Mouse (Mus musculus) limb, embryonic 14.5 days (tissue): ENCODE measurements around the gene Gm6614. TPM values are rescaled to one million over a fixed set of nuclear protein-coding genes. Genes with fewer than 3 reads are reported as not detected.

Experiments
- ATAC-seq: fragments of 200-750 bp; cut with Nextera tagmentation; 2 replicates; pipeline ENCODE4 v1.8.0; 2017; ENCODE audit warnings: low read depth, moderate number of reproducible peaks, moderate TSS enrichment; ENCODE audit not compliant: low FRiP score
- DNase-seq: peaks from one replicate; pipeline ENCODE4 v3.0.0-alpha.2; 2015; ENCODE audit warnings: low spot score
- H3K27ac ChIP-seq: fragments of 300-500 bp; sonication (generic); replicated peaks from 2 replicates; pipeline ENCODE4 v1.5.1; 2014; ENCODE audit warnings: low read depth, mild to moderate bottlenecking, low read length, moderate library complexity, mixed read lengths
- H3K27me3 ChIP-seq: fragments of 300-500 bp; sonication (generic); 2 replicates; pipeline ENCODE4 v1.6.1; 2014; ENCODE audit warnings: low read length, mixed read lengths; ENCODE audit not compliant: control insufficient read depth, insufficient read depth
- H3K36me3 ChIP-seq: fragments of 300-500 bp; sonication (generic); 2 replicates; pipeline ENCODE4 v1.6.1; 2014; ENCODE audit warnings: mild to moderate bottlenecking, low read length, moderate library complexity, mixed read lengths; ENCODE audit not compliant: control insufficient read depth, insufficient read depth
- H3K4me1 ChIP-seq: fragments of 300-500 bp; sonication (generic); 2 replicates; pipeline ENCODE4 v1.6.1; 2014; ENCODE audit warnings: antibody characterized with exemption, low read length, mixed read lengths; ENCODE audit not compliant: control insufficient read depth, insufficient read depth
- H3K4me2 ChIP-seq: fragments of 300-500 bp; sonication (generic); replicated peaks from 2 replicates; pipeline ENCODE4 v1.6.1; 2014; ENCODE audit warnings: low read depth, mild to moderate bottlenecking, low read length, moderate library complexity; ENCODE audit not compliant: severe bottlenecking
- H3K4me3 ChIP-seq: fragments of 300-500 bp; sonication (generic); replicated peaks from 2 replicates; pipeline ENCODE4 v1.5.1; 2014; ENCODE audit warnings: low read length
- H3K9ac ChIP-seq: fragments of 300-500 bp; sonication (generic); 2 replicates; pipeline ENCODE4 v1.6.1; 2014; ENCODE audit warnings: mild to moderate bottlenecking, low read depth, low read length, moderate library complexity; ENCODE audit not compliant: severe bottlenecking
- H3K9me3 ChIP-seq: fragments of 300-500 bp; sonication (generic); 2 replicates; pipeline ENCODE4 v1.6.1; 2016; ENCODE audit warnings: low read length; ENCODE audit not compliant: control insufficient read depth
- POLR2A ChIP-seq: fragments of 200-500 bp; IDR thresholded peaks from 2 replicates; pipeline ENCODE4 v1.8.0; 2012; ENCODE audit warnings: inconsistent platforms, mild to moderate bottlenecking, moderate library complexity, borderline replicate concordance; ENCODE audit not compliant: insufficient read depth, insufficient read length; ENCODE audit errors: extremely low read depth
- WGBS: fragments of 180-500 bp; shearing (Covaris S2); extraction: QIAGEN DNeasy Blood & Tissue Kit; methylation state at CpG from one replicate; pipeline ENCODE4 v1.1.7; 2014; 5-methylcytosine and 5-hydroxymethylcytosine counted together
- polyA plus RNA-seq, 2 experiments: library from polyadenylated mRNA; depleted of rRNA in 1 of 2; stranded (reverse) in 1 of 2; unstranded in 1 of 2; fragments of >200 nt; fragmentation: Nextera tagmentation in 1 of 2; extraction: Ambion mirVana in 1 of 2; gene quantifications; 2 replicates each; pipeline versions ENCODE4 v1.2.1 to v1.2.3; 2012 to 2014

Gm6614 gene
- polyA plus RNA-seq, 2 experiments, result 0.04 TPM; not detected in 1

DNA sequence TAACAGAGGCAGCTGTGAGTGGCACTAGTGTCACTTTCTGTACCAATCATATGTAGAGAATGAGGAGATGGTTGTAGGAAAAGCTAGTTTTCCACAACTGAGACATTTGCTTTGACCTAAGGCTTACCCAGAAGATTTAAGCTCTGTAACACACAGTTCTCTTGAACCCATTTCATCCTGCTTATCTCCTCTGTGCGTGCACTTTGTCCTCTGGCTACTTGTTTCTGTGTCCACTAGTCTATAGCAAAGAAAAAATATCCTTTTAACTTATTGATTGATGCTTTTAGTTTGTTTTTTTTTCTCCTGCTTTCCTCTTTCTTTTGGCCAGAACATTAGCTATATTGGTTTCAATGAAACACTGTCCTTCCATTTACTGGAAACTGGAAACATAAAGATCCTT is 48.8 kb downstream of the Gm6614 start:
- Histone ChIP-seq H3K4me1 (no peaks in the 10 kb centered on the region), H3K4me2 (no peak overlapping the region), H3K9ac (no peak overlapping the region), H3K4me3 (no peak overlapping the region), H3K9me3 (no peaks in the 10 kb centered on the region), H3K27me3 (no peaks in the 10 kb centered on the region), H3K36me3 (no peaks in the 10 kb centered on the region), H3K27ac (no peak overlapping the region)
- TF ChIP-seq POLR2A, result no peak
- WGBS, result 74% methylated on average over 1 of the region's 1 CpGs
- no peak for ATAC-seq
- no peak for DNase-seq

DNA sequence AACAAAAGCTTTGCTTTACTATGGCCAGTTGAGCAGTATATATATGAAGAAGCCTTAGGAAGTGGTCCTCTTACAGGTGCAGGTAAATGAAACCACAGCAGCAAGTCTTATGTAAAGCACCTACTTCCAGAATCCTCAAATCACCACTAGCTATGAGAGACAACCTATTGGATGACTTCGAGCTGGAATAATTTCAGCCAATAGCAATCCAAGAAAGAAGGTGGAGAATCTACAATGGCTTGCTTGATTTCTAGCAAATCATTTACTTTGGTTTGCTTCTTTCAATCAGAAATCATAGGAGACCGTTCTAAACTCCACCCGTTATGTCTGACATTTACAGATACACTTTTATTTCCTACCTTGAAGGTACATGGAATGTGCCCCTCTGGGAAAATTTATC is 49.4 kb downstream of the Gm6614 start:
- Histone ChIP-seq H3K9me3 (no peaks in the 10 kb centered on the region), H3K4me3 (no peak overlapping the region), H3K9ac (no peak overlapping the region), H3K4me1 (no peaks in the 10 kb centered on the region), H3K36me3 (no peaks in the 10 kb centered on the region), H3K27ac (no peak overlapping the region), H3K27me3 (no peaks in the 10 kb centered on the region), H3K4me2 (no peak overlapping the region)
- no peak for TF ChIP-seq POLR2A
- 86% methylated on average over 3 of the region's 3 CpGs for WGBS
- ATAC-seq (no peak), DNase-seq (no peak)

- no peak for DNase-seq
These were observed 50.7 kb downstream of the Gm6614 start for GRCm38 (mm10) chr6:141960482-141960881.

GRCm38 (mm10) chr6:141946862-141947261 is 64.4 kb downstream of the Gm6614 start, which contains the start of gene Slco1a1:
Gene Slco1a1 (minus strand): TSS chr6:141946962.
- H3K4me1 ChIP-seq, result no peaks in the 10 kb centered on the region
- ATAC-seq (no peak), DNase-seq (no peak)
- TF ChIP-seq POLR2A, result no peak
- no peak within 1 kb of the TSS for H3K27ac ChIP-seq
- H3K9ac ChIP-seq, result no peak within 1 kb of the TSS
- H3K27me3 ChIP-seq, result no peaks in the 10 kb centered on the region
- H3K36me3 ChIP-seq, result no peaks in the 10 kb centered on the region
- no peaks in the 10 kb centered on the region for H3K9me3 ChIP-seq
- H3K4me2 ChIP-seq, result no peak within 1 kb of the TSS
- H3K4me3 ChIP-seq, result no peak within 1 kb of the TSS

More at GRCm38 (mm10) chr6:141960482-141960881, 50.7 kb downstream of the Gm6614 start:
- no peaks in the 10 kb centered on the region for H3K36me3 ChIP-seq
- H3K27ac ChIP-seq, result no peak overlapping the region
- no peak overlapping the region for H3K4me2 ChIP-seq
- no peaks in the 10 kb centered on the region for H3K9me3 ChIP-seq
- no peaks in the 10 kb centered on the region for H3K4me1 ChIP-seq
- no peak for TF ChIP-seq POLR2A
- no peak for ATAC-seq
- no peak overlapping the region for H3K9ac ChIP-seq
- H3K27me3 ChIP-seq, result no peaks in the 10 kb centered on the region
- WGBS, result 80% methylated on average over 5 of the region's 5 CpGs
- no peak overlapping the region for H3K4me3 ChIP-seq

DNA sequence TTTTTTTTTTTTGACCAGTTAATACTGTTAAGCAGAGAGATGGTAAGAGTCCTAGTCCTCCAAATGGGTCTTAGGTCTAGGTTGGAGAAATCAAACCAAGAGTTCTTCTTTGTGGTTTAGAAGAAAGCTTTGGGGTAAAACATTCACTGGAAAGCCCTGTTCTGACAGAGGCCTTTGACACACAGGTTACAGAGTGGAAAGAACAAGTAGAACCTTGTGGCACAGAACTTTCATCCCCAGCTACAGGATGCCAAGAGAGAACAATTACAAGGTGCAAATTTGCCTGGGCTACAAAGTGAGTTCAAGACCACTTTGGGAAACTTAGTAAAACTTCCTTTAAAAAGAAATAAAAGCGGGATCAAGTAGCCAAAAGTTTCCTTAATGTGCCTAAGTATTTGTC is 70.8 kb downstream of the Gm6614 start:
- DNase-seq (no peak), ATAC-seq (no peak)
- TF ChIP-seq POLR2A, result no peak
- no peak overlapping the region for H3K9ac ChIP-seq
- WGBS, result 72% methylated on average over 1 of the region's 1 CpGs
- H3K4me2 ChIP-seq, result no peak overlapping the region
- H3K4me1 ChIP-seq, result no peaks in the 10 kb centered on the region
- no peak overlapping the region for H3K27ac ChIP-seq
- no peaks in the 10 kb centered on the region for H3K36me3 ChIP-seq
- H3K27me3 ChIP-seq, result no peaks in the 10 kb centered on the region
- H3K9me3 ChIP-seq, result no peaks in the 10 kb centered on the region
- no peak overlapping the region for H3K4me3 ChIP-seq

Other genes with a start within 250 kb of the Gm6614 start
- gene Gm5724, start 237.6 kb downstream of the Gm6614 start, polyA plus RNA-seq (2012; rRNA removed), result 0.19 and 0.22 TPM in 2 replicates
- 0.12 and 0.51 TPM in 2 replicates for gene Gm5724, start 237.6 kb downstream of the Gm6614 start, polyA plus RNA-seq (2014; fragmentation: Nextera tagmentation; extraction: Ambion mirVana)
- 0.04 and 0.08 TPM in 2 replicates for gene Slco1a4, start 155.2 kb downstream of the Gm6614 start, polyA plus RNA-seq (2012; rRNA removed)
- gene Slco1a4, start 155.2 kb downstream of the Gm6614 start, polyA plus RNA-seq (2014; fragmentation: Nextera tagmentation; extraction: Ambion mirVana), result 0.11 and 0.23 TPM in 2 replicates
- gene Slco1a1, start 64.5 kb downstream of the Gm6614 start, polyA plus RNA-seq (2012; rRNA removed), result not detected in 2 replicates
- gene Slco1a1, start 64.5 kb downstream of the Gm6614 start, polyA plus RNA-seq (2014; fragmentation: Nextera tagmentation; extraction: Ambion mirVana), result not detected in 2 replicates
- gene Slco1a6, start 197.1 kb upstream of the Gm6614 start, polyA plus RNA-seq (2012; rRNA removed), result not detected in 2 replicates
- gene Slco1a6, start 197.1 kb upstream of the Gm6614 start, polyA plus RNA-seq (2014; fragmentation: Nextera tagmentation; extraction: Ambion mirVana), result not detected in 2 replicates